Mouse (Mus musculus) cortical plate, adult 2 months (tissue): ENCODE results near the gene Fam104a.

Experiments
- CTCF ChIP-seq: fragments of 200-500 bp; IDR thresholded peaks from 2 replicates; pipeline ENCODE4 v1.5.1; 2011; ENCODE audit warnings: mild to moderate bottlenecking, control low read depth, low read length; ENCODE audit not compliant: insufficient read depth; ENCODE audit errors: extremely low read depth
- POLR2A ChIP-seq: fragments of 200-500 bp; IDR thresholded peaks from 2 replicates; pipeline ENCODE4 v1.6.1; 2011; ENCODE audit warnings: mild to moderate bottlenecking, low read length, control low read depth; ENCODE audit not compliant: insufficient read depth; ENCODE audit errors: extremely low read depth

GRCm38 (mm10) chr11:113622028-113622427 is 61.9 kb downstream of the Fam104a start:
- TF ChIP-seq CTCF = no peak
- no peak for TF ChIP-seq POLR2A
